Mouse (Mus musculus): ENCODE results near the gene Serpinb2. TPM values are rescaled to one million over a fixed set of nuclear protein-coding genes. Genes with fewer than 3 reads are reported as not detected.

The Serpinb2 gene
- polyA plus RNA-seq, 1 experiment from 2014 or later = 0.32 TPM

Other genes with a start within 250 kb of the Serpinb2 start
- not detected in 2 replicates for gene Serpinb3b, start 233.1 kb upstream of the Serpinb2 start, polyA plus RNA-seq (2015; fragmentation: Nextera tagmentation; extraction: Ambion mirVana)
- 0.09 TPM in 1 of 2 replicates, not detected in the other for gene Serpinb3c, start 233.1 kb upstream of the Serpinb2 start, polyA plus RNA-seq (2015; fragmentation: Nextera tagmentation; extraction: Ambion mirVana)
- gene Serpinb11, start 150.2 kb upstream of the Serpinb2 start, polyA plus RNA-seq (2015; fragmentation: Nextera tagmentation; extraction: Ambion mirVana) = 0.18 and 0.31 TPM in 2 replicates
- gene Serpinb7, start 111.8 kb upstream of the Serpinb2 start, polyA plus RNA-seq (2015; fragmentation: Nextera tagmentation; extraction: Ambion mirVana) = 0.39 TPM in 1 of 2 replicates, not detected in the other
- 0.64 and 0.73 TPM in 2 replicates for gene Serpinb8, start 78.6 kb downstream of the Serpinb2 start, polyA plus RNA-seq (2015; fragmentation: Nextera tagmentation; extraction: Ambion mirVana)